Mouse (Mus musculus) cerebellum, adult 8-10 months (tissue): ENCODE results near the gene Sipa1.
A peak's percentile ranks its signal among the peaks of the same experiment; 100 is the strongest.

Source experiments
- DNase-seq: peaks from one replicate; pipeline ENCODE4 v3.0.0; 2022

Sipa1 gene

DNA sequence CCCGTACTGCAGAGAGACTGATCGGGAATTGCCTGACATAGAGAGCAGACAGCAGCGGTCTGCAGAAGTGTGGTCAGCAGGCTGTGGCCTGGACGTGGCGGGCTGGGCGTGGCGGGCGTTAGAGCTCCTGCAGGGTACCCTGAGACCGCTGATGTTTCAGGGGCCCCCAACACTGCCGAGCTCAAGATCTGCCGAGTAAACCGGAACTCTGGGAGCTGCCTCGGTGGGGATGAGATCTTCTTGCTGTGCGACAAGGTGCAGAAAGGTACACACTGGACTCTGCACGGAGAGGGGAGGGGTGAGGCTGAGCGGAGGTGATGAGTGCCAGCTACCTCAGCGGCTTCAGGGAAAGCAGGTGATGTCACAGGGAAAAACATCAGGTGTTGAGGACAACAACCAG, 22.5 kb downstream of the Sipa1 start:
- no peak for DNase-seq

- DNase-seq, result no peak
These were observed 23.2 kb downstream of the Sipa1 start for GRCm38 (mm10) chr19:5640339-5640738.

GRCm38 (mm10) chr19:5638416-5639005, 25.0 kb downstream of the Sipa1 start:
- DNase-seq, result no peak

DNA sequence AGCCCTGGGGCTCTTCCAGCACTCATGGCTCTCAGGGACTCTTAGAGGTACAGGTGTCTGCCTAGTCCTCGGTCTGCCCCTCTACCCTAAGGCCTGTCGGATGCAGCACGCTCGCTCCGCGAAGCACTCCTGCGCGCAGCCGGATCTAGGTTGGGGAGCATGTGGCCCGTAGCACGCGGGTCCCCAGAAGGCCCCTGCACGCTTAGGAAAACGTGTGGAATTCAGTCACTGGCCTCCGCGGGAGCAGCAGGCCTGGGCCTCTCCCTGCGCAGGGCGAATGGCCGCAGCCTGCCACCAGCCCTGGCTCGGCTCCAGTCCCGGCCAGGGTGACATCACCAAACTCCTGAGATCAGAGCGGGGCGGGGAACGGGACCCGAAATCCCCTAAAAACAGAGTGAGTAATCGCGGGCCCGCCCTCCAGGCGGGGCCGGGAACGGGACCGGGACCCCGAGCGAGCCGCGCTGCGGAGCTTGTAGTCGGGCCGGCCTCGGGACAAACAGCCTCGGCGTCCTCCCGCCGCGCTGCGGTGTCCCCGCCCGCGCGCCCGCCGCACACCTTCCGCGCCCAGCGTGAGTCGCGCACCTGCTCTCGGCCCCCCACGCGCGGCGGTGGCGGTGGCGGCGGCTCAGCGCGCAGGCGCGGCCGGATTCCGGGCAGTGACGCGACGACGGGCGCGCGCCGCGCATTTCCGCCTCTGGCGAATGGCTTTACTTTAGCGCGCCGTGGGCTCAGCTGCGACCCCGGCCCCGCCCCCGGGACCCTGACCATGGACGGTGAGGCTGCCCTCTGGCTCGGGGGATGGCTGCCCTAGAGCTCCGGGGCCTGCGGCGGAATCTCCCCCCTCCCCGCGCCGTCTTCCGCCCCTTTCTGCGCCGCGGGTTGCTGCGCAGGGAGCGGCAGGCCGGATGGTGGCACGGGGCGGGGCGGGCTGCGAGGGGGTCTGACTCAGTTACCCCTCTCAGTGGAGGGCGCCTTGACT, 26.1 kb downstream of the Sipa1 start, which contains the start of gene Rela:
Rela (plus strand) TSS at position 415 of the 979 bp plus-strand sequence.
- peak; percentile 95 for DNase-seq

DNA sequence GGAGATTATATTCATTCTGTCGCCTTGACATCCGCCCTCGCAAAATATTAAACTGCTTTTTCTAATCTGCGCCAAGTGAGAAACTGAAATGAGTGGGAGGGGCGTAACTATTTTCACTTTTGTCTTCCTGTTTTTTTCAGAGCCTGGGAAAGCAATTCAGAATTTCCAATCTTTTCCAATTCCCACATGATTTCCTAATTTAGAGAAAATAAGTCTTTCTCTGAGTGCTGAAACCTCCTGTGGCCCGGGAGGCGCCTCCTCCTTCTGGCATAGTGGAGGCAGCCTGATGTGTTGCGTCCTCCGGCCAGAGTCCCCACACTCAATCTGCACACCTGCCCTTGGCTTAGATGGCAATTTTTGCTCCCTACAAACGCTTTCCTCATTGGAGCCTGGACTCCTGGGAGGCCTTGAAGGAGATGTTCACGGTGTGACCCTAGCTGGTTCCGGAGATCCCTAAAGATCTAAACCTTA, 26.9 kb downstream of the Sipa1 start:
- no peak for DNase-seq

- no peak for DNase-seq
These were observed 27.4 kb downstream of the Sipa1 start for GRCm38 (mm10) chr19:5636036-5636570.

GRCm38 (mm10) chr19:5632120-5632519, 31.4 kb downstream of the Sipa1 start:
- no peak for DNase-seq

GRCm38 (mm10) chr19:5629907-5630306, 33.6 kb downstream of the Sipa1 start:
- no peak for DNase-seq

DNA sequence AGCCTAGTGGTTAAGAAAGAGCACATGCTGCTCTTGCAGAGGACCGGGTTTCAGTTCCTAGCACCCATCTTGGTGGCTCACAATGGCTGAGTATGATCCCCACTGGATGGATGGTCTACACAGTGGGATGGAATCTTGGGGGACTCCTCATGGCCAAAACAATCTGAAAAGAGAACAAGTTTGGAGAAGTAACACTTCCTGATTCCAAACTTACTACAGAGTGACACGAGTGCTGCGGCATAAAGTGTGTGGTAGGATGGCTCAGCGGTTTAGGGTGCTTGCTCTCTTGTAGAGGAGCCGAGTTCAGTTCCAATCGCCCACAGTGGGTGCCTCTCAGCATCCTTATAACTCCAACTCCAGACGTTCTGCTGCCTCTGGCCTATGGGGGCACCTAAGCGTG, 38.2 kb downstream of the Sipa1 start:
- no peak for DNase-seq

GRCm38 (mm10) chr19:5621884-5622283, 41.6 kb downstream of the Sipa1 start:
- DNase-seq, result no peak

DNA sequence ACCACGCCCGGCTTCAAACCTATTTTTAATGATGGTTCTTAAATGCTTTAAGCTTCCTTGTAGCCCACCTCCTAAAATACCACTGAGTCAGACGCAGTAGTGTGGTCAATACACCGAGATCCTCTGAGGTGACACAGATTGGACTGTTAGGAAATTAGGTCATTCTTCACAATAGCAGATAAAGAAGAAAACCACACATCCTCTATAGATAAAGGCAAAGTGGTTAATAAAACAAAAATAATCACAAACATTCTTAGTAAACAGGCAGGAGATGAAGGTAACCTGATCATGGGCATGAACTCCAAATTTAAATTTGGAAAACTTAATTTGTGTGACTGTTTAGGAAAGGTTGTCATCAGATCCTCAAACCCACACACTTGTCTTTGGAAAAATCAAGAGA, 43.5 kb downstream of the Sipa1 start:
- DNase-seq, result no peak

DNA sequence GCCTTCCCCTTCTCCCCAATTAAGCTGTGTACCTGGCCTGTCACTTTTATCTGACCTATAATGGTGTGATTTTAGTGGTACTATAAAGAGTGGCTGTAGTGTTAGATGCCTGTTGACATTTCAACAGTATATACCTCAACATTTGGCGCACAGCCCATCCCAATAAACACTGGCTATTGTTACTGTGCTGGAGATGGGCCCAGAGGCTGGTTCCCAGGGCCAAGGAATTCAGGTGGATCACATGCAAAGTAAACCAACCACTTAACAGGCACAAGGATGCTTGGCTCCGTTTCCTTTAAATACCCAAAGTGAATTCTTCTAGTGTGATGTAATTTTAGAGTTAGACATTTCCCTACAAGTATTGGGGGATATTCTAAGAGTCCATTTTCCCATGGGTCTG, 48.6 kb downstream of the Sipa1 start:
- DNase-seq, result no peak

DNA sequence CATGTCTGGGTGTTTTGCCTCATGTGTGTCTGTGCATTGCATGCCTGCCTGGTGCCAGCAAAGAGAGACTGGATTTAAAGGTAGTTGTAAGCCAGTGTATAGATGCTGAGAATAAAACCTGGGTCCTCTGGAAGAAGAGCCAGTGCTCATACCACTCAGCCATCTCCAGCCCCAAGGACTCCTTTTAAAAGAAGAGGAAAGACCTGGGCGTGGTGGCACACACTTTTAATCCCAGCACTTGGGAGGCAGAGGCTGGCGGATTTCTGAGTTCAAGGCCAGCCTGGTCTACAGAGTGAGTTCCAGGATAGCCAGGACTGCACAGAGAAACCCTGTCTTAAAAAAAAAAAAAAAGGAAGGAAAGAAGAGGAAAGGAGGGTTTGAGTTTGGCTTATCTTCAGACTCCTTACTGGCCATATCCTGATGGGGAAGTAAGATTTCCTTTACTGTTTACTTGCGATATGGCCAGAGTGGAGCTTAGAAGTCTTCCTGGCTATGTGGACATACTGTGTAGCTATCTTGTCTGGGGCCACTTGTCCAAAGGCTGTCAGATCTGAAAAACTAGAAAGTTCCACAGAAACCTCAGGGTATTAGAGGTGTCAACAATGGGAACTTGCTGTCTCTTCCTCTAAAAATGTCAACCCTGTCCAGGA, 50.6 kb downstream of the Sipa1 start:
- DNase-seq, result no peak

GRCm38 (mm10) chr19:5611973-5612372, 51.5 kb downstream of the Sipa1 start:
- DNase-seq, result no peak

DNA sequence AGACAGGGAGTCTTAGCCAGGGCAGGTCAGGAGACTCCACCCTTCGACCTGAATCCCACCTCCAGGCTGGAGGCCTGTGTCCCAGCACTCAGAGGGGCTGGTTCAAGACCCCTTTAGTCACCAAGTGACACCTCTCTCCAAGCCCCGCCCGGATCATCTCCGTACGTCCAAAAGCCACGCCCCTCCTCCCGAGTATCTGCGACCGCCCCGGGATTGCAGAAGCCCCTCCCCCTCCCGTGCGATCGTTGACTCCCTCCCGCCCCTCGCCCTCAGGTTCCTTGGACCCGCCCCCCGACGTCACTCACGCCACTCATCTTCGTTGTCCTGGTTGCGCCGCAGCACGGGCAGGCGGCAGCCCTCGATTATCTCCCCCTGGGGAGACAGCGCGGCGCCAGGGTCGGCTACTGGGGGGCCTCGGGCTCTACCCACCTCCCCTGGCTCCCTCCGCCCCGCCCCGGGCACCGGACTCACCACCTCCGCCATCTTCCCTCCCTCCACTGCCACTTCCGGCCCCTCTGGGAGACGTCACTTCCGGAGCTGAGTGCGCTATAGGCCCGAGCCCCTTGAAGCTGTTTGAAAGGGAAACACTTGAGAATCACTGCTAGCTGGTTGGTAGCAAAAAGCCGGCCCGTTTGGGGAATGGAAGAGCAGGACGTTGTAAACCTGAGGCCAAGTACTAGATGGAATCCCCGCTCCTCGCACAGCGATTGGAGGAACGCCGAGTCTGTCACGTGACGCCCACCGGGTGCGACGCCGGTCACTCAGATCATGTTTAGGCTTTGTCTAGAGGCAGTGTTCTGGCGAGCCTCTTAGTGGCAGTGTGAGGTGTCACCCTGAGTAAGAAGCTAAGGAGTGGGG, 53.7 kb downstream of the Sipa1 start, which contains the start of gene Kat5:
Kat5 (minus strand) TSS at position 691 of the 858 bp plus-strand sequence.
- DNase-seq, result peak; percentile 96

DNA sequence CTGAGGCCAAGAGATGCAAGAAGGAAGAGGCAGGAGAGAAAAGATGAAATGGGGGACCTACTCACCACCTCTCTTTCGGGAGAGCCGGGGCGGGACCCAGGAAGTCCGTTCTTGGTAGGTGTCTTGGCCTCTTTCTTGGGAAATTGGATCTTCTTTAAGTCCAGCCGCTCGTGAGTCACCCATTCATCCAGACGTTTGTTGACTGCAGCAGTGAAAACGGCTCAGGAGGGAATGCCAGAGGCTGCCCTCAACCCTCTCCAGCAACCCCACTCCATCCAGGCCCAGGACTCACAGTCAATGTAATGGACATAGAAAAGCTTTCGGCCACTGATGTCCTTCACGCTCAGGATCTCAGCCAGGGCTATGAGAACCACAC, 54.3 kb downstream of the Sipa1 start:
- DNase-seq, result no peak

DNA sequence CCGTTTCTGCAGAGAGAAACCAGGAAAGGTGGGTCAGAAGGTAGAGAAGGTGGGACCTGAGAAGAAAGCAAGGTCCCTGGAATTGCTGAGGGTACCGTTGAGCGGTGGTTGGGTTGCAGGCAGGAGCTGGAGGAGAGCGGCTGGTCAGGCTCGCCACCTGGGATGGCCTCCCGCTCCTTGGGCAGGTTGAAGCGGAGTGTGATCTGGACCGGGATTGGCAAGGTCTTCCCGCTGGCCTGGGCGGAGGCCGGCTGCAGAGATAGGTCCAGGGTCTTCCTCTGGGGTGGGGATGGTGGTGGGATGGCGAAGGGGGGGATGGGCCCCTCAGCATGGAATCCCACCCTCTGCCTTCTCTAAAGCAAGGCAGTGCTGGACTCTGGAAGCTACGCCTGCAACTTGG, 54.8 kb downstream of the Sipa1 start:
- DNase-seq, result no peak

DNA sequence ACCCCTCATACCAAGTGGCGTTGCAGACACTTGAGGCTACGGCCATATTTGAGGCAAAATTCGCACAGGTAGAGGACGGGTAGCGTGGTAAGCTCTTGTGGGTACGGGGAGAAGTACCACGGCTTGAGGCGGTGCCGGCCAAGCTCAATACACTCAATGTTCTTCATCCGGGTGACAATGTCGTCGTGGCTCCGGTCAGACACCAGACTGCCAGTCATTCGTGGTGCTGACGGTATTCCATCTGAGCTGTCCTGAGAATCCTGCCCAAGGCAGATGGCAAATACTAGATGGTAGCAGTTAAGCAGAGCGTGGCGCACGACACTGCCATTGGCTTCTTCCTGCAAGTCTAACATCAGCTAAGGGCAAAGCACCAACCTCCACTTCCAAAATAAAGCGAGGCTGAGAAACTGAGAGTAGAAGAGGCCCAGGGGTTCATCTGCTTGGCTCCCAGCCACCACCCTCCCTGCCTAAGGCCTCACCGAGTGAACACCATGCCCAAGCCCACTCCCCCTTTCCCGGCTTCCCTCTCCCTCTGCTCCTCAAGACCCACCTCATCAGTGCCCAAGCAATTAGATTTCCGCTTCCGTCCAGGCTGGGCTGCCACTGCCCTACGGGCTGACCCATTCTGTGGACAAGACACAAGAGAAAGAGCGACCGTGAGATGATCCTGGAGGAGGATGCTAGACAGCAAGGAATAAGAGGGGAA, 55.6 kb downstream of the Sipa1 start:
- DNase-seq, result no peak

GRCm38 (mm10) chr19:5606196-5606595, 57.3 kb downstream of the Sipa1 start:
- DNase-seq, result no peak

- DNase-seq, result no peak
These were observed 58.4 kb downstream of the Sipa1 start for GRCm38 (mm10) chr19:5605126-5605525.

DNA sequence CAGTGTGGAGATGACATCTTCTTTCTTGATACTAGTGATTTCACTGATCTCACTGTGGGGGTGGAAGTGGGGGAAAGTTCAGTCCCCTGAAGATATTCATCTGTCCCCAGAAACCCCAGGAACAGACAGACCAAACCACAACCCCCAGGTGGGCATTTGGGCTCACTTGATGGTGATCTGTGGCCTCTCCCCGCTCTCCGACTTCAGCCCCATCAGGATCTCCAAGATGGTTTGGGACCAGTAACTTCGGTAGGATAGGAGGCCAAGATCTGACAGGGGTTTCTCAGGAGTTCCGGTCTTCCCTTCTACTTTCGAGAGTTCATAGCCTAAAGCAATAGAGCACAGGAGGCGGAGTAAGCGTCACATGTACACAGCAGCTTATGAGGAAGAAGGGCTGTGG, 59.8 kb downstream of the Sipa1 start:
- no peak for DNase-seq
